Mouse (Mus musculus) naive thymus-derived CD4-positive, alpha-beta T cell, adult 5 months (primary cell): ENCODE data around the gene Smc1b. TPM values are rescaled to one million over a fixed set of nuclear protein-coding genes. Genes with fewer than 3 reads are reported as not detected.

Experiments
- polyA plus RNA-seq: library from polyadenylated mRNA; unstranded; fragments of 100-300 nt; shearing (Covaris generic); gene quantifications from one replicate; pipeline ENCODE4 v1.2.1, GENCODE M21; 2017

Smc1b gene
- 0.14 TPM for polyA plus RNA-seq

DNA sequence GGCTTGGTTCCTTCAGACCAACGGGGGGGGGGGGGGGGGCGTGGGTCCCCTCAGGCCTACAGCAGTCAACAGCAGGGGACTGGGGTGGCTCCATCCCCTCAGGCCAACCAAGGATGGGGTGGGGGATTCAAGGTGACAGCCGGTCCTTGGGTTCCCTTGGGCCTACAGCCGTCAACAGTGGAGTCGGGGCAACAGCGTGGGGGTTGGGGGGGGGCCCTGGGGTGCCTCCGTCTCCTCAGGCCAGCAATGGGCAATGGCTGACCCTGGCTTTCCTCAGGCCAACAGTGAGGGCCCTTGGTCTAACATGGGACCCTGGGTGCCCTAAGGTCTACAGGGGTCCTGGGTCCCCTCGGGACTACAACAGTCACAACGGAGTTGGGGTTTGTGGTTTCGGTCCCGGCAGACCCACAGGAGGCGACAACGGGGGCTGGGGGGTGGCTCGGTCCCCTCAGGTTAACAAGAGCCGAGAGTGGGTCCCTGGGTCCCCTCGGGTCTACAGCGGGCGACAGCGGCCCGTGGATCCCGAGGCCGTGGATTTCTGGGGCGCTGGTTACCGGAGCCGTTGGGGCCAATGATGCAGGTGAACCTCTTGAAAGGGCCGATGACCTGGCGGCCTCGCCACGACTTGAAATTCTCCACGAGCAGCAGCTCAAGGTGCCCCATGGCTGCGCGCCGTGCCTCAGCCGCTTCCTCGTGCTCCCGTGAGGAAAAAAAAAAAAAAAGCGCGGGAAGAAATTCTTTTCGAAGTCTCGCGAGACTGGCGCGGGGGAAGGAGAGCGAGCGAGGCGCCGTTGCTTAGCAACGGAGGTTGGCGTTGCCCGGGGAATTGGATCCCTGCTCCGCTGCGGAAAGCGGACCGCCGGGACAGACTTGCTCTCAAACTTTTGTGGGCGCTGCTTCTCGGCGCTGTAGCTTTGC is at the start of gene Smc1b, which contains the start of gene Ribc2:
Gene Smc1b (minus strand): TSS at position 690 of the 918 bp plus-strand sequence.
Gene Ribc2 (plus strand): TSS at position 804 of the 918 bp plus-strand sequence.

DNA sequence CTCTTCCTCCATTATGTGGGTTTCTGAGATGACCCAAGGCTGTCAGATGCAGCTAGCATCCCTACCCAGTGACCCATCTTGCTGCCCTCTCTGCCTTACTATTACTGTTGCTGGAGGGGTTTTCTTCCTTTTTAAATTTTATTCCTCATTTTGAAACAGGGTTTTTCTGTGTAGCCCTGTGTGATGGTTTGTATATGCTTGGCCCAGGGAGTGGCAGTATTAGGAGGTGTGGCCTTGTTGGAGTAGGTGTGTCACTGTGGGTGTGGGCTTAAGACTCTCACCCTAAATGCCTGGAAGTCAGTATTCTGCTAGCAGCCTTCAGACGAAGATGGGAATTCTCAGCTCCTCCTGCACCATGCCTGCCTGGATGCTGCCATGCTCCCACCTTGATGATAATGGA is 103.1 kb downstream of the Smc1b start, which contains the start of gene Fam118a:
Gene Fam118a (plus strand): TSS at position 301 of the 400 bp plus-strand sequence.

DNA sequence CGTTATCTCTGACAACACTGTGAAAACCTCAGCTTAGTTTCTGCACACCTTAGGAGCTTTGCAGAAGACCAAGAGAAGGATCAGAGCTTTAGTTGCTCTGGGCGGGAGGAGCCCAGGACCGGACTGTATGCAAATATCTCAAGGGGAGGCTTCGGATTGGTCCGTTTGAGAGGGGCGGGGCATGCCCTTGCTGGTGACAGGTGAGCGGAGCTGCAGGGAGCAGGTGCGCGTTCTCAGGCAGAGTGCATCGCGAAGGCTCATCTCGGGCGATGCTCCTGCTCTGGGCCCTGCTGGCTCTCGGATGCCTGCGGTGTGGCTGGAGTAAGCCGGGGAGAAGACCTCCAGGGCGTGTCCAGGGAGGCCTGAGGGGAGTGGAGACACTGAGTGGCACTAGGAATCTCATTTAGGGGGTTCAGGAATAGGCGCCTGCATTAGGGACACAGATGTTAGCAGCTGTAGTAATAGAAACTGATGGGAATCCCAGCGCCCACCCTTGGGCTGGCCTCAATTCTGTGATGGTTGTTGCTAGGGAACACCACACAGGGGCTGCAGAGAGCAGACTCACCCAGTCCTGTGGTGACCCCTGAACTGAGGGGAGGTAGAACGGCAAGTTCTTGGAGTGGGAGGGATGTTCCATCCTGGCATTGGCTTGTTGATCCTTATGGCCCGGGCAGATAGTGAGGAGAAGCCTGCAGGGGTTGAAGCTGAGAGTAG is 114.7 kb downstream of the Smc1b start, which contains the start of gene Upk3a:
Gene Upk3a (plus strand): TSS at position 191 of the 714 bp plus-strand sequence.

Other genes with a start within 250 kb of the Smc1b start
- 0.24 TPM for gene Gm29666, start 211.9 kb downstream of the Smc1b start, polyA plus RNA-seq
- gene Nup50, start 208.6 kb downstream of the Smc1b start, polyA plus RNA-seq = 96.0 TPM
- gene 5031439G07Rik, start 143.4 kb downstream of the Smc1b start, polyA plus RNA-seq = 25.1 TPM
- gene Upk3a, start 114.8 kb downstream of the Smc1b start, polyA plus RNA-seq = not detected
- gene Fam118a, start 103.0 kb downstream of the Smc1b start, polyA plus RNA-seq = 69.1 TPM
- gene Ribc2, start 114 bp upstream of the Smc1b start, polyA plus RNA-seq = not detected
- gene Fbln1, start 74.0 kb upstream of the Smc1b start, polyA plus RNA-seq = 1.8 TPM
- gene Atxn10, start 204.3 kb upstream of the Smc1b start, polyA plus RNA-seq = 114 TPM